Mouse (Mus musculus): ENCODE measurements at regions not wholly inside any gene's neighbourhood (a gene's known extent, or its start where the extent isn't known, plus 50 kb on each side); places are given as distances from the start of the nearest gene placed in this dataset.
"Not testable (repeated sequence)": the region's sequence is repeated elsewhere in the genome, so short reads cannot be mapped to it uniquely, and the experiment has no call there.

- no peak for DNase-seq
Observed at GRCm38 (mm10) chr4:110038696-110039095, 60.8 kb downstream of the Dmrta2 start.

DNA sequence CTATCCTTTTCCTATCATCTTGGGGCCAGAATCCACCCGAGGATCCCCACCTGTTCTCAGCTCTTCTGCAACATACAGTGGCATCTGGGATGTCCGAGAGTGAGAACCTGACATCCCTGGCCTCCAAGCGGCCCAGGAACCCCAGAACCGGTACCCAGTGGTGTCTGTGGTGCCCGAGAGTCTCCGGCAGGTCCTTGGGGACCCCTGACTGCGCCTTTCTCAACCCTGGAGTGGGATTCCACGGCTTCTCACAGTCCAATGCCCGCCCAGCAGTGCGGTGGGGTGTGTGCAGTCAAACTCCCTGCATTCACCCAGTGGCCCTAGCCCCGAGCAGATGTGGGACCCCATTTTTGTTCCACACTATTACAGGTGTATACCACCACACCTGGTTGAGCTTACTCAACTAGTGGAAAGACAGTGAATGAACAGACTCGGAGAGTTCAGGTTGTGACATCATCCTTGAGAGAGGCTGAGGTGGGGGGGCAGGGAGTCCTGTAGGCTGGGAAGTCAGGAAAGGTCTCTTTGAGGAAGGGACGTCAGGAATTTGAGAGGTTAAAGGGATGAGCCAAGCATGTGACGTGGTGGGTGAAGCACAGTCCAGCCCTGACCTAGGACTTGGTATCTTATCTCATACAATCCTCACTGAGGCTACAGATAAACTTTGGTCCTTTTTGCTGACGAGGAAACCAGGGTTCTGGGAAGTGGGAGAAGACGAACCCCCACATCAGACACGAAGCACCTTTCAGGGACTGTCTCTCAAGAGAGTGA, 67.2 kb downstream of the Dmrta2 start:
- no peak for DNase-seq

- no peak for DNase-seq
Observed at GRCm38 (mm10) chr4:110045651-110046269, 67.9 kb downstream of the Dmrta2 start.

DNA sequence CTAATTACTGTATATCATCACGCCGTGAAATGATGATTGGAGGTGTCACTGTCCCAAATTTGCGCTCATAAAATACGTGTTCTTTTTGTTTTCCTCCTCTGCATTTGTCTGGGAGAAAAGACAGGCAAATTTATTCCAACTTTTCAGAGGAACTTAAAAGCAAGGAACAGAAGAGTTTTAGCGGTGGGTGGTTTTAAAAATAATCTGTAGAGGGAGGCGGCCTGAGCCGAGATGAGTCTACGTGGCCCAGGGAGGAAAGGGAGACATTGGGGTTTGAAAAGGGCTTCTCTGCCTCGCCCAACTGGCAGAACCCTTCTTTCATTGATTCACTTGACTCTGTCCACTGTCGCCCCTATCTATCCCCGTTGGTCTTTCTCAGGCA, 68.4 kb downstream of the Dmrta2 start:
- DNase-seq = no peak

GRCm38 (mm10) chr4:110050393-110051280, 72.8 kb downstream of the Dmrta2 start:
- peak; percentile 53 for DNase-seq

DNA sequence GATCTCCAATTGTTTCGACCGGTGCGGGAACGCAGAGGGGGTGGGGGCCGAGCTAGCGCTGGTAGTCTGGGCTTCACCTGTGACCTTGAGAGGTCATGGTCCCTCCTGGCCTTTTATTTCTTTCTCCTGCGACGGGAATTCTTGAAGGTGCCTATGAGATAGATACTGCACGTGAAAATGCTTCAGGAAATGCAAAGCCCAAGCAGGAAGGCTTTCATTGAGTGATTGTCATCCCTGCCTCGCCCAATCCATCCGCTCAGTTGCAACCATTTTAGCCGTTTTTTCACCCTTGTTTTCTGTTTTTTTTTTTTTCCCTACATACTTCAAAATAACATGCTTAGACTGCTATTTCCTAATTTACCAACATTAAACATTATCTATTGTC, 73.4 kb downstream of the Dmrta2 start:
- no peak for DNase-seq

DNA sequence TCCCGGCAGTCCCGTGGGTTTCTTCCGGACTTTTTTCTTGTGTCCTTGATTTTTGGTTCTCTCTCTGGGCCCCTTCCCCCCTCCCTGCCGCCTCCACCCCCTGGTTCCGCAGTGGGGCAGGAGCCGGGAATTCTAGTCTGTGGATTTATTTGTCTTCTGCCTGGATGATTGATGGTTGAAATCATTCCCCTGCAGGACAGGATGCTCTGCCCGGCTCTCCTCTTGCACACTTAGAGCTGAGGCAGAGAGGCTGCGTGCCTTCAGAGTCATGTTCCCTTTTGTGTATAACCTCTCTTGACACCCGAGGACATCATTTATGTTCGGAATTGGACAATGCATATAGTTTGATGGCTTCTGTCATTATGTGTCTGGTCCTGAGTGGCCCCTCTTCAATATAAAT, 74.0 kb downstream of the Dmrta2 start:
- DNase-seq = no peak

- no peak for DNase-seq
Observed at GRCm38 (mm10) chr4:110052998-110053397, 75.1 kb downstream of the Dmrta2 start.

DNA sequence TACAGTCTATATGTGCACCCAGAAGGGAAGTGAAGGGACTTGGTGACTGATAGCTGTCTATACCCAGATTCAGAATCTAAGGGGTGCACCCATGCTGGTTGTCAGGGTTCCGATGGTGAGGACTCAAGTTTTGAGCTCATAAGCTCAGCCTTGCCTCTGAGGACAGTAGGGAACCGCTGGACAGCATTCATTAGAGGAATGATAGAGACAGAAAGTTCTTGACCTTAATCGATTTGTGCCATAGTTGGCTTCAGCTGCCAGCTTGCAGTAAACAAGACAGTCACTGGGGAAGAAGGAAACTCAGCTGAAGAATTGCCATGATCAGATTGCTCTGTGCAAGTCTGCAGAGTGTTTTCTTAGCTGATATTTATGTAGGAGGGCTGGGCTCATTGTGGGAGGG, 96.0 kb downstream of the Dmrta2 start:
- DNase-seq = no peak

GRCm38 (mm10) chr4:110083371-110083770, 105.5 kb downstream of the Dmrta2 start:
- DNase-seq = no peak

GRCm38 (mm10) chr4:110087570-110088247, 109.9 kb downstream of the Dmrta2 start:
- DNase-seq = peak; percentile 2

- DNase-seq = no peak
Observed at GRCm38 (mm10) chr4:110093040-110093820, 115.4 kb downstream of the Dmrta2 start.

DNA sequence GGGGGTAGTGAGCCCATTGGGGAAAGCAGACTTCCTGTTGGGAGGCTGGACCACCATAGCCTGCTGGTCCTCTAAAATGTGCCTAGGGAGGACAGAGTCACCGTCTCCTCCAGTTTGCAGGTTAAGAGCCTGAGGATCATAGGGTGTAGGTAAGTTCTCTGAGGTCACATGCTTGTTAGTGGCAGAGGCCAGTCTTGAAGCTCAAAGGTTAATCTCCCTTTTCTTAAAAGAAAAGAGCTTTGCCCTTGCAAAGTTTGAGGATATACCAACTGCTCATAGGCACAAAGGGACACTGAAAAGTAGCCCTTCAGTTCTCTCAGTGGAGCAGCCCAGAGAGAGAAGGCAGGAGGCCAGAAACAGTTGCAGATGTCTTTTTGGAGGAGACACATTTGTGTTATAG, 116.7 kb downstream of the Dmrta2 start:
- no peak for DNase-seq

DNA sequence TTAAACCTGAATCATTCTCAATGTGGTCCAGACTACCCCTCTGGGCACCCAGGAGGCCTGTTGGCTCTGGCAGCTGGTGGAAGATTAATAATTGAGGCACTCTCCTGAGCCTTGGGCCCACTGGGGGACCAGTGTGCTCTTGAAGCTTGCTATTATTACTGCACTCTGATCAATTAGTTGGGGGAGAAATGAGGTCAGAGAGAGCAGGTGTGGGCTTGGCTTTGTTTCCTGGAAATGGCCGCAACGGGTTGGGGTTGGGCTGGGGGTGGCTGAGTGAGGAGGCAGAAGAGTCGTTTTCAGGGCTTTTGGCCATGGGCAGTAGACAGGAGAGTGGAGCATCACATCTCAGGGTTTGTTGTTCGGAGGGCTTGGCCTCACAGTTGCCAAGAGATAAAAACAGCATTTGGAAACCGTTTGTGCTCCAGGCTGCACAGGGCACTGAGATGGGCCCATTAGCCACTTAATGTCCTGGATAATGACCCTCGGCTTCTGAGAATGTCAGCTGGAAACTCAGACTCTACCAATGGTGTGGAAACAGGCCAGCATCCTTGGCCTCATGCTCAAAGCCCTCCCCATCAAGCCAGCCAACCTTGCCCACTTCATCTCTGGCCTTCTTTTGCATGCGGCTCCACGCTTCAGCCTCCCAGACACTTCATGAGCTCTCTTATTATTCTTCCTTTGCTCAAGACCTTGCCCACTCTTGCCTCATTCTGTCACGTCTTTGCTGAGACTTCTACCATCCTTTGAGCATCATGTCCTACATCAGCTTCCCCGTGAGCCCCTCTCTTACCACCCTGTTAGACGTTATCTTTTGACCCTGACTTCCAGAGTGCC, 118.1 kb downstream of the Dmrta2 start:
- no peak for DNase-seq

- DNase-seq = not testable (repeated sequence)
Observed at GRCm38 (mm10) chr4:110104119-110104518, 126.3 kb downstream of the Dmrta2 start.

DNA sequence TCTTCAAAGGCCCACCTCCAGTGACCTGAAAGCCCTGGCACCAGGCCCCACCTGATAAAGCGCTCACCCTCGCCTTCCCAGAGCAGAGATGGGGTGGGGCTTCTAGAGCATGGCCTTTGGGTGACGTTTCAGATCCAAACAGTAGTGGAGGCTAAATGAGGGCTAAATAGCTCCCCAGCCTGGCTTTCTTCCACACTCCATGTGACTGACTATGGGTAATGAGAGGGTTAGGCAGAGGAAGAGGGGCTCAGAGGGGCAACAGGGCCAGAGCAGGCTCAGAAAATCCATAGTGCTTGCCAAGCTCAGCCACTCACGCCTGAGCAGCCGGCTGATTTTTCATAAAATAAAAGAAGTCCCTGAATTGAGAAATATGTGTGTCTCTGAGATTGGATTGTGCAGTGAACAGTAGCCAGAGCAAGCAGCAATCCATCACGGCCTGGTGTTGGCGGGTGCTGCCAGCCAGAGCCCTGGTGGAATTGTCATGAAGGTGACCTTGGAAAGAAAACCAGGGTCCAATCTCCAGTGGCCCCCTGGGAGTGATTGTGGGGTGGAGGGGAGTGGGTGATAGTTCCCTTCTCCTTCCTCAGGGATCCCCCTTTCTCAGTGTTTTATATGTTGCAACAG, 128.9 kb downstream of the Dmrta2 start:
- no peak for DNase-seq

DNA sequence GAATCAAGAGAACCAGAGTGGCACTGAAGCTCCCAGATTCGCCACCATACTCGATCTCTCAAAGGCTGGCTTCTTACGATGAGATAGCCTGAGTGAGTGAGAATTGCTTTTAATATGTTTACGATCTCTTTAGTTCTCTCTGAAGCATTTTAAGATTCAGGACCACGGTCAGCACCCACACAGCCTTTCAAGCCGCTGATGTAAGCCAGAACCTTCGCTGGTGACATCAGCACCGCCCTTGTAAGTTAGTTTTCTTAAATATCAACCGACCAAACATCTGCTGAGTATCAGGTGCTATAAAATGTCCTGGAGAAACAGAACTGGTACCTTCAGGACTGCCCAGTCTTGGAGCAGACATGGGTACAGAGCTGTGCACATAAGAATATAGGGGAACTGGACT, 141.6 kb downstream of the Dmrta2 start:
- DNase-seq = no peak

DNA sequence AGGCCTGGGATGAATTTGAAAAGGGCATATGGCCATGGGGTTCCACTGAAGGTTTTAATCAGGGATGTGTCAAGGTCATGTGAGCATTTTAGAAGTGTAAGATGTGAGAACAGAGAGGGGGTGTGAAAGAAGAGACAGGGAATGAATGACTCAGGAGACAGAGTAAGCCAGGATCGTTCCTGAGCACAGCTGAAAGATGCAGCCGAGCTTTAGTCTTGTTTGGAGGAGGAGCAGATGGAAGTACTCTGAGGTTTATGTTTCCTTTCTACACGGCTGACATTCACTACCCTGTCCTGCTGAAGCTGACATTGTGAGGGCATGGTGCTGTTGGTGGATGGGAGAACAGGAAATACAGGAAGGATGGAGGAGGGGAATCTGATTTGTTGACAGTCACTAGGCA, 142.0 kb downstream of the Dmrta2 start:
- DNase-seq = no peak

GRCm38 (mm10) chr4:110120761-110121160, 142.9 kb downstream of the Dmrta2 start:
- no peak for DNase-seq

- no peak for DNase-seq
Observed at GRCm38 (mm10) chr4:110121447-110121846, 143.6 kb downstream of the Dmrta2 start.

Data from thymus, postnatal 25 days (tissue).